Mouse (Mus musculus): ENCODE measurements around the gene Rasa4.
"Not testable (repeated sequence)": the region's sequence is repeated elsewhere in the genome, so short reads cannot be mapped to it uniquely, and the experiment has no call there.

The Rasa4 gene

DNA sequence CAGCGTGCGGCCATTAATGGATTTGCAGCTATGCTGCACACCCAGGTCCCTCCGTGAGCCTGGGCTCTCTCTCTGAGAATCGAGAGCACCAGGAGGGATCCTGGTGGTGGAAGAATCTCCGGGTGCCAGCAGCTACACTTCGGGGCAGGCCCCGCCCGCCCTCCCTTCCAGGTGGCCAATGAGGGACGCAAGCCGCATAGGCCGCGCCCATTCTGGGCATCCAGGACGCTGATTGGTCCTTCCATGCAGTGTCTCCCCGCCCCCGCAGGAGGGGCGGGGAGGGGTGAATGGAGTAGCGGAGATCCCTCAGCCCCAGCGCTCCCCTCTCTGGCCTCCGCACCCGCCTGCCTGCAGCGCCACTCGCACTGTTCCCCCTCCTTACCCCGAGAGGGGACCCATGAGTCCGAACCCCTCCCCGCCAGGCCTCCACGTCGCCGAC is at the start of gene Rasa4:
TSS of gene Rasa4 (plus strand) at position 248 of the 439 bp plus-strand sequence.
- DNase-seq, result peak; percentile 95 to 96

DNA sequence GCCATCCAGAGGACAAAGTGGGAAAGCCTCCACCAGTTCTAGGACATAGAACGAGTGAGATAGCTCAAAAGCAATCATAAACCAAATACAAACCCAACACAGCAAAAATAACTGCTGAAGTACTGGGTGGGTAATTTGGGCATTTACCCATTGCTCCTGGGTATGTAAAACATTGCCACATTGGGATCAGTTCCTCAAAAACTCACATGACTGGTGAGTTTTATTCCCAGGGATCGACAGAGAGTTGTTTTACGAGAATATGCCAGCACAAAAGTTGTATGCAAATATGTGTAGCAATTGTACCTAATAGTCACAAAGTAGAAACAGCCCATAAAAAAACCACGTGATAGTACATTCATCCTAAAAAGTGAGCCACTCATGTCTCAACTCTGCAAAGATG is 48.8 kb upstream of the Rasa4 start:
- DNase-seq, result no peak

DNA sequence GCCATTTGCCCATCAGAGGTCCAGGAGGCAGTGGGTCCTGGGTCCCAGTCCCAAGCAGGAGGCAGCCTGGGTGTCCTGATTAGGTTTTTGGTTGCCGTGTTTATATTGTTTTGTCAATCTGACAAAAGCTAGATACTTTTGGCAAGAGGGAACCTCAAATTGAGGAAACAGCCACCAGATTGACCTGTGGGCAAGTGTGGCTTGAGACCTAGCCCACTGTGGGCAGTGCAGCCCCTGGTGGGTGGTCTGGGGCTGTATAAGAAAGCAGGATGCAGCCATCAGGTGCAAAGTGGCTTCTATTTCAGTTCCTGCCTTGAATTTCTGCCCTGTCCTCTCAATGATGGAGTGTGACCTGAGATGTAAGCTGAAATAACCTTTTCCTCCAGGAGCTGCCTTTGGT is 48.4 kb upstream of the Rasa4 start:
- DNase-seq, result no peak

DNA sequence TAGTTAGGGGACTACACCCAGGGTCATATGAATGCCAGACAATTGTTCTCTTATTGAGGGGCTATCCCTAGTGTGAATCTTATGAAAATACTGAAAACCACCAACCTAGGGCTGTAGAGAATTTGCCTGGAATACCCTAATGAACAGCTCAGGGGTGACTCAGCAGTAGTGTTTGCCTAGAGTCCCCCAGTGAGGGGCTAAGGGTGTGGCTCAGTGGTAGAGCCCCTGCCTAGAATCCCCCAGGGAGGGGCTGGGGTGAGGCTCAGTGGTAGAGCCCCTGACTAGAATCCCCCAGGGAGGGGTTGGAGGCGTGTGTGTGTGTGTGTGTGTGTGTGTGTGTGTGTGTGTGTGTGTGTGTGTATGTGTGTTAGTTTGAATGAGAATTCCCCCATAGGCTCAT is 47.0 kb upstream of the Rasa4 start:
- no peak for DNase-seq

DNA sequence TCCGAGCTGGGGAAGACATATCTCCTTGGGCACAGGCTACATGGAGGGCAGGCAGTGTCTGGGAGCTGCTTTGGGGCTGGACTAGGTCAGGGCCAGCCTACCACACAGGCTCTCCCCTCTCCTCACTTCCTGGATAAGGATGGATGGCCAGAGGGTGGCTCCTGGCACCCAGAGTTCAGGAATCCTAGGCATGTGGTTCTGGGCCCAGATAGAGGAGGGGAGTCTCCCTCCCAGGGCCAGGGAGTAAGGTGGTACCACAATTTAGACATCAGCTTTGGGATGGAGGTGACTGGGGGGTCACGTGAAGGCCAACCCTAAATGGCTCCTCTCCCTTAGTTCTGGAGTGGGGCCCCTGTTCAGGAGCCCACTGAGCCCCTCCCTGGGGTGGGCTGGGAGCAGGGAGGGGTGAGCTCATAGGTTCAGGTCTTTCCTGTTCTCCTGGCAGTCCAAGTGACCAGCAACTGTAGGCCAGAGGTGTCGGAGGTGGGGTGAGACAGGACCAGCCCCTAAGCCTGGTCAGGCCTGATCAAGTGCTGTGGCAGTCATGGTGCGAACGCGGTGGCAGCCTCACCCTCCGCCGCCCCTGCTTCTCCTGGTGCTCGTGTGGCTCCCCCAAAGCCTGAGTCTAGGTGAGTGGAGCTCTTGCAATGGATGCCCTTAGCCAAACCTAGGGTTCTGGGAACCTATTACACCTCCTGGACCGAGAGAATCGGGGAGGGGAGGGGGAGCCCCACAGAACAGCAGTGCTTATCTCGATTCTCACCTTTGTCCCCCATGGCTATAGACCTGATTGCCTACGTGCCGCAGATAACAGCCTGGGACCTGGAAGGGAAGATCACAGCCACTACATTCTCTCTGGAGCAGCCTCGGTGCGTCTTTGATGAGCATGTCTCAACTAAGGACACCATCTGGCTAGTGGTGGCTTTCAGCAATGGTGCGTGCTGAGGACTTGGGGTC is 45.2 kb upstream of the Rasa4 start, which contains the start of gene Upk3b:
TSS of gene Upk3b (plus strand) at position 239 of the 957 bp plus-strand sequence.
- no peak for DNase-seq

DNA sequence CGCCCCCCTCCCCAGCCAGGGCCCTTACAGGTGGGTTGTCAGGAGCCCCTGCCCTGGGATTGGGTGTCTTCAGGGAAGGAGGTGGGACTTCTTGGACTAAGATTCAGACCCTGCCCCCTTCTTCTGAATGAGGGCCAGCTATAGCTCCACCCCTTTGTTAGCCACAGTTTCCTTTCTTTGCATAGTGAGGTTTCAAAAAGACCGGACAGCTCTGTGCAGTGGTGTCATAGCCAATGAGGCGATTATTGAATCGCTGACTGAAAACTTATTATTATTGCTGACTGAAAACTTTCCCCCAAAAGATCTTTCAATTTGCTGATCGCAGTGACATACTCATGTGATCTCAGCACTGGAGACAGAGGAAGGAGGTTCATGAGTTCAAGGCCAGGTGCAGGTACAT is 43.5 kb upstream of the Rasa4 start:
- no peak for DNase-seq

DNA sequence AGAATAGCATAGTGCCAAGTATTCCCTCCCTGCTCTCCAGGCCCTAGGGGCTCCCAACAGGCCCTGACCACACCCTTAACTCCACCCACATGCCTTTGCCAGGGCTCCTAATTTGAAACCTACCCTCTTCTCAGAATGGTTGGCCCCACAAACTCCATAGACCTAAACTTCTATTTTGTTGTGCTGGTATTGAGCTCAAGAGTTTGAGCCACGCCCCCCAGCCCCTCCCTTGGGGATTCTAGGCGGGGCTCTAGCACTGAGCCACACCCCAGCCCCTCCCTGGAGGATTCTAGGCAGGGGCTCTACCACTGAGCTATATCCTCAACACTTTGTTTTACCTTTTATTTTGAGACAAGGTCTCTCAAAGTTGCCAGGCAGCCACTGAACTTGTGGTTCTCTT is 42.5 kb upstream of the Rasa4 start:
- no peak for DNase-seq

DNA sequence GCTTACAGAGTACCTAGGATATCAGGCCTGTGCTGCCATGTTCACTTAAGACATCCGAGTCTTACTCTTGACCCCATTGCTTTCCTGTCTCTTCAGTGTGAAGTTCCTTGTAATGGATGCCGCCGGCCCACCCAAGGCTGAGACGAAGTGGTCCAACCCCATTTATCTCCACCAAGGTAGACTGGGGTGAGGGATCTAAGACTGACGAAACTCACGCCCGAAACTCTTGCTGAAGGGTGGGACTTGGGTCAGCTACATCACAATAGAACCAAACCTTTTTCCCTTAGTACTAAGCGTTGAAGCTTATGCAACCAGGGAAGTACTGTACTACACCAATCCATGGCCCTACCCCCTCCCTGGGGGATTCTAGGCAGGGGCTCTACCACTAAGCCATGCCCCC is 42.0 kb upstream of the Rasa4 start:
- no peak for DNase-seq

DNA sequence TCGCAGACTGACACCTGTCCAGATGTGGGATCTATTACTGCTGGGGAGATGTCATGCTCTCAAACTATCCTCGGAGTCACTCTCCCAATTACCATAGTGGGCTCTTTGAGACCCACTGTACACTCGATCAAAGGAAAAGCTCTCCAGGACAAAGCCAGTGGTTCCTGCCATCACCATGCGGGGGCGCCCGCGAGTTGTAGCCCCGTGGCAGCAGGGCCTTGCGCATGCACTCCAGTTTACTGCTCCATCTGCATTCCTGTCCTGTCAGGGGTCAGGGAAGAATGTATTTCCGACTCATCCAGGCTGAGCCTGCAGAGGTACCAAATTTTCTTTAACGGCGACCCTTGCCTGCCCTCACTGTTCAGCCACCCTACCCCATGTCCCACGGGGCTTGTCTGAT is 38.9 kb upstream of the Rasa4 start:
- peak in 1 of 2 experiments; percentile 44 for DNase-seq

DNA sequence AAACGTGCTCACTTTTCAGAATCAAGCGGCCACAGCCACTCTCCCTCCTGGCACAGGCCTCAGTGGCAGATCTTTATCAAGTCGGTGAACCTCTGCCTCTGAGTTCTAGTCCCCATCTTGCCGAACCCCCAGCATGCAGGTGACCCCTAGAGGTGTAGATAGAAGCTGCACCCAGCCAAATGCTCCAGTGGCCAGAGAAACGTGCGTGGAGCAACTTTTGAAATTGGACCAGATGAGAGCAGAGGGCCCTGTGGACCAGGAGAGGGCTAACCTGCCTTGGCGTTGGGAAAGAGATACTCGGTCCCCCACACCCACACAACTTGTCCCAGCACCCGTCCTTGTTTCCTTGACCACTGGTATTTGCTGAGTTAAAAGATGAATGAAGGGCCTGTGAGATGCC is 38.3 kb upstream of the Rasa4 start:
- peak in 1 of 2 experiments; percentile 43 for DNase-seq

DNA sequence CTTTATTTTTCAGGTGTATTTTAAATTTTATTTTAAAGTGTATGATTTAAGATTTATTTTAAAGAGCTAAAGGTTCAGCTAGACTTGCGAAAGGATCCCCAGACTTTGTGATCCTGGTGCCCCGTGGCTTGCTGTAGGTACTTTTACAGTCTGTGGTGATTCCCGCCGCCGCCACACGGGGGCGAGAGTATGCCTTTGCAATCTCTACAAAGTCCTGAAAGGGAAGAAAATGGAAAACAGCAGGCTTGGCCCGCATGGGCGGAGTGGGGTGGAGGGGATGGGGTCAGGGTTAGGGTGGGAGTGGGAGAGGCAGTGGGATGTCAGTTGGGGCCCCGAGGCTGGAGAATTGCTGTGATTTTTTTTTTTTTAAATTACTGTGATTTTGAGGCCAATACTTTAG is 37.7 kb upstream of the Rasa4 start:
- DNase-seq, result peak; percentile 77 to 87

DNA sequence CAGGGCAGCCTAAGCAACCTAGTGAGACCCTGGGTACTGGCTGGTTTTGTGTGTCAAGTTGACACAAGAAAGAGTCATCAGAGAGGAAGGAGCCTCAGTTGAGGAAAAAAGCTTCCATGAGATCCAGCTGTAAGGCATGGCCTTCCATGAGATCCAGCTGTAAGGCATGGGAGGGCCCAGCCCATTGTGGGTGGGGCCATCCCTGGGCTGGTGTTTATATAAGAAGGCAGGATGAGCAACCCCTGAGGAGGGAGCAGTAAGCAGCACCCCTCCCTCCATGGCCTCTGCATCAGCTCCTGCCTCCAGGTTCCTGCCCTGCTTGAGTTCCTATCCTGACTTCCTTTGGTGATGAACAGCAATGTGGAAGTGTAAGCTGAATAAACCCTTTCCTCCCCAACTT is 35.2 kb upstream of the Rasa4 start:
- not testable (repeated sequence) for DNase-seq

DNA sequence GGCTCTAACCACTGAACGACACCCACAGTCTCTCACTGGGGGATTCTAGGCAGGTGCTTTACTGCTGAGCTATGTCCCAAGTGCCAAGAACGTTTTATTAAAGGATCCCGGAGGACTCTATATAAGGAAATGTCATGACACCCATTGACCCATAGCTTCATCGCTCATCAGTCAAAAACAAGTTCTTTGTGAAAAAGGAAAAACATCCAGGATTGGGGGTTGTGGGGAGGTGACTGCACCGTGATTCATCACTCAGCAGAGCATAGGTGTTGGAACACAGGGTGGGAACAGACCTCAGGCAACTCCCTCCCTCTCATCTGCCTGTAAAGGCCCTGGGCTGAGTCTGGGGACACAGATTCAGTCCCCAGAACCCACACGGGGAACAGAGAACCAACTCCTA is 33.8 kb upstream of the Rasa4 start:
- DNase-seq, result no peak

DNA sequence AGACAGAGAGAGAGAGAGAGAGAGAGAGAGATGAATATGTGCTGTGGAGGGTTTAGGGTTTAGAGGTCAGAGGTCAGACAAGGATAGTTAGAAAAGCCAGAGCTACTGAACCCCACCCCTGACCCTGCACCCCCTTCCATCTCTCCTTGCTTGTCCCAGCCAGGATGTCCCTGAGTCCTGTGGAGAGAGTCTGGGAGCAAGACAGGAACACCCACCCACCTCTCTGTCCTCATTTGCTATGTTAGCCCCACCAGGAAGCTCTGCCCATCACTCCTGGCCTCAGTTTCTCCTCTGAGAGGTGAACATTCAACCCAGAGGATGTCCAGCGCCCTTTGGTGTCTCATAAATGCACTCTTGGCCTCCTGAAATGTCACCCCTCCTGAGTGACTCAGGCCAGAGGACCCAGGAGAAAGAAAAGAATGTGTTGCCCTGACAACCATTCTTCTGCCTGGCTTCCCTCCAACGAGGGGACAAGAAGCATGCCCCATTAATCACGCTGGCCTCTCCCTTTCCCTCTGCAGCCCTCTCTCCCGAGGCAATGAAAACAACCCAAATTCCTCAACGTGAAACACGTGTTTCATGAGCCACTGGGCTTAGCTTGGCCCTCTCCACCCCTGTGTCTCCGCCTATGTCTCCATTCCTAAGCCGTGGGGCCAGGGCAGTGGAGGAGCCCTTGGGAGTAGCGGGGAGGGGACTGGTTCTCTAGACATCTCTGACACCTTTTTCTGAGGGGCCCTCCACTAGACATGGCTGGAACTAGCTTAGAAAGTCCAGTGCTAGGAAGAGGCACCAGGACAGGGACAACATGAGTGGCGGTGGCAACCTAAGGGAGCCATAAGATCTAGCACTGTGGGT is 32.3 kb upstream of the Rasa4 start:
- peak; percentile 67 to 74 for DNase-seq

DNA sequence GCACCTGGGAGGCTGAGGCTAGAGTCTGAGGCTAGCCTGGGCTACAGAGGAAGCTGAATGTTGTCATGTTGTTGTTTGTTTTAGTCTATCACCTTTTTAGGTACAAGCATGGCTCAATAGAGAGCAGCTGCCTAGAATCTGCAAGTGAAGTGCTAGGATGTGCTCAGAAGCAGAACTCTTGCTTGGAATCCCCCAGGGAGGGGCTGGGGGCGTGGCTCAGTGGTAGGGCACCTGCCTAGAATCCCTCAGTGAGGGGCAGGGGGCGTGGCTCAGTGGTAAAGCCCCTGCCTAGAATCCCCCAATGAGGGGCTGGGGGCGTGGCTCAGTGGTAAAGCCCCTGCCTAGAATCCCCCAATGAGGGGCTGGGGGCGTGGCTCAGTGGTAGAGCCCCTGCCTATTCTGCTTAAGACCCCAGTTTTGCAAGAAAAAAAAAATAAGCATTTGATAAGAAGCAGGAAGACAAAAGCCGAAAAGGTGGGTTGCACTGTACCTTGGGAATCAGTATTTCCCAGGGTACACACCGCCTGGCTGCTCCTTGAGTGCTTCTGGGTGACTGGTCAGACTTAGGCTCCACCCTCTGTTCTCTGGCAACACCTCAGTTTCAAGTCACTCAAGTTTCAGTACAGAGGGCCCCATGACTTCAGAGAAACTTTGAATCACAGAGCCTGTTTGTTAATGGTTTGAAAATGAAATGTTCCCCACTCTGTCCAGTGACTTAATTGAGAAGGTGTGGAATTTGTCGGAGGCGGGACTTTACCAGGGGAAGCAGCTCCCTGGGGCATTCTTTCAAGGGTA is 30.7 kb upstream of the Rasa4 start:
- peak; percentile 36 to 52 for DNase-seq

DNA sequence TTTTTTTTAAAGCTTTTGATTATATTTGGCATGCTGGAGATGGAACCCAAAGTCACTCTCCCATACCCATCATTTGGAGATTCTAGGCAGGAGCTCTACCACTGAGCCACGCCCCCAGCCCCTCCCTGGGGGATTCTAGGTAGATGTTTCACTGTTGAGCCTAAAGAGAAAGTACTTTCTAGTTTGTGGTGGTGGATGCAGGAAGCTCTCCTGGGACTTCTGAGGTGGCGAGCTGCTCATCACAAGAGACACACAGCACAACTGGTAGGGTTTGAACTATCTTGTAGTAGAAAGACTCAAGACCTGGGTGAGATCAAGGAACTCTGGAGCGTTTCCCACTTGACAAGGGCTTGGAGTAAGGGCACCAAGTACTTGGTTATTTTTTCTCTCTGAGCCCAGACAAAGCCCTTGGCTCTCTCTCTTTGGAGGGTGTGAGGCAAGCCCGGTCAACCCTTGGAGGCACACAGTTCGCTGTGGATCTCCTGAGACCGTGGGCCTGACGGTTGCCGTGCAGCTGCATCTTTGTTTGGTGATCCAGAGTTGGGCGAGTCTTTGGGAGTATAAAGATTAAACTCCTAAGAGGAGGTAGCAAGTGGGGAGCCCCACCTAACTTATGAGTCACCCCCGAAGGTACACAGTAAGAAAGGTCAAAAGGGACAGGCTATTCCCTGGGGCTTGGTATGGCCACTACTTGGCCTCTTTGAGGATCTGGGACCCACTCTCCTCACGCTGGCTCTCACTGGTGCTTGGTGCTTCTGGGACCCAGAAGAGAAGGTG is 29.2 kb upstream of the Rasa4 start, which contains the start of gene Upk3bl:
TSS of gene Upk3bl (plus strand) at position 192 of the 777 bp plus-strand sequence.
- no peak for DNase-seq

DNA sequence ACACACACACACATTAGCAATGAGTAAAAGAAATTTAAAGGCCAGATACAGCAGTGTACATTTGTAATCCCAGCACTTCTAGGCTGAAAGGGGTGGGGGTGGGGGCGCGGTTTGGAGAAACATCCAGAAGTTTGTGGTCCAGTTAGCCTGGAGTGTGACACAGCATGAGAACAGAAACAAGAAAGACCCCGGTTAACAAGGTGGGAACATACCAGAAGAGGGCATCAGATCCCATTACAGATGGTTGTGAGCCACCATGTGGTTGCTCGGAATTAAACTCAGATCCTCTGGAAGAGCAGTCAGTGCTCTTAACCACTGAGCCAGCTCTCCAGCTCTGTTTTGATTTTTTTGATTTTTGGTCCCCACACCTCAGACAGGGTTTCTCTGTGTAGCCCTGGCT is 27.7 kb upstream of the Rasa4 start:
- DNase-seq, result no peak

DNA sequence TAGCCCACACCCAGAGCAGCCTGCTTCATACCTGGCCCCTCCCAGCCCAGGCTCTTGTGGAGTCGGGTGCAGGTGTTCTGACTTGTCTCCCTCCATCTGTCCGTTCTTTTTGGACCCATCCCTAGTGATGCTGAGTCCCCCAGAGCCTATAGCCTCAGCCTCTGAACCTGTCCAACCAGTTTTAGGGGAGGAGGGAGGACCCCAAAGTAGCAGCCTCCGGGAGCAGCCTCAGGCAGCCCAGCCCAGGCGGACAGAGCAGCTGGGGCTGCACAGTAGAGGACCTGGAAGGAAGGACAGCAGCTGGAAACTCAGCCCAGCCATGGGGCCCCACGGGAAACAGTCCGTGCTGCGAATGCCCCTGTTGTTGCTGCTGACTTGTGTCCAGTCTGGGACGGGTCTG is 26.6 kb upstream of the Rasa4 start:
- no peak for DNase-seq

DNA sequence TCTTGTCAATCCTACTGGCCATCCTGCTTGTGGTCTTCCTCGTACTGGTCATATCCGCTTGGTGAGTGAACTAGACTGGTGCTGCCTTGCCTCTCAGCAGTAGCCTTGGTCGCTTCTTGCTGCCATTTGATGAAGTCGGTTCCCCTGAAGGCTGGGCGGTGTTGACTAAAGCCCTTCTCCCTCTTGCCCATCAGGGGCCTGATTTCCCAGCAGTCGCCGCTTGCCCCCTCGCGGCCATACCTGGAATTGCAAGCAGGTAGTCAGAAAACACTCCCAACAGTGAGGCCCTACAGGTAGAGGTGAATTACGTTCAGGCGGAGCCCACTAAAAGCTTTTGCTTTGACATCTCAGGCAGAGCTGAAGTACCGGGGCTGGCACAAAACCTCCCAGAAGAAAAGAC is 22.1 kb upstream of the Rasa4 start:
- DNase-seq, result peak; percentile 78 to 87

DNA sequence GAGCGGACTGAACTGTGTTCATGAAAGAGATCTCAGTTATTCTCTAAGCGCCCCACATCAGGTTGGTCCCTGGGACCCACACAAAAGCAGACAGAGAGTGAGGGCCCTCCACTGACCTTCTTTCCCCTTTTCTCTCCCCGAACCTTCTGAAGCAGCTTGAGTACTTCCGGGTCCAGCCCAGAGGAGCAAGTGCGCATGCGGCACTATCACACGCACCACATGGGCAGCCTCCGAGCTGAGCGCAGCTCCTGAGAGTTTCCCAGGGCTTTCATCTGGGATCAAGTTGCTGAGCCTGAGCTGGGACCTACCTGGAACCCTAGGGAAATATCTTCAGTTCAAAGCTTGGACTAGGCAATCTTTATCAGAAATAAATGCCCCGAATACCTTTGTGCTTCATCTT is 19.8 kb upstream of the Rasa4 start:
- no peak for DNase-seq

DNA sequence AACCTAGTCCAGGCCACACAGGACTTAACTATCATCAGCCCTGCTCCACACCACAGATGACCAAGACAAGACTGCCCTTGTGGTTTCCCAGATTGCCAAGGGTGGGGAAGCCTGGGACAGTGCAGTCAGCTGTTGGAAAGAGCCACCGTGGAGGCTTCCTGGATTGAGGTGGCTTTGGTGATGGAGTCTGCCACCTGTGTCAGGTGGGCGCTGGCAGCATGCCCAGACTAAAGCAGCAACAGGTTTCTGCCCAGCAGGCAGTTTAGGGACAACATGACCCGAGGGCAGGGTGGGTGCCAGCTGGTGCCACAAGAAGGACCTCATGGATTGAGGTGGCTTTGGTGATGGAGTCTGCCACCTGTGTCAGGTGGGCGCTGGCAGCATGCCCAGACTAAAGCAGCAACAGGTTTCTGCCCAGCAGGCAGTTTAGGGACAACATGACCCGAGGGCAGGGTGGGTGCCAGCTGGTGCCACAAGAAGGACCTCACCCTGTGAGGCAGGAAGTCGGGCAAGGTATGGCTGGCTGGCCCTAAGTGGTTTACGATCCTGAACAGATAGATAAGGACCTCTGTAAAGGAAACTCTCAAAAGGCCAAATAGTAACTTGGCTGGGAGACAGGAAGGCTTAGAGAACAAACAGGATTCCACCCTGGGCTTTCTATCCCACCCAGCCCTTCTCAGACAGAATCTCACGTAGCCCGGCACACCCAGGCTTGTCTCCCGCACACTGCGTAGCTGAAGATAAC is 17.1 kb upstream of the Rasa4 start:
- DNase-seq, result peak in 1 of 2 experiments; percentile 47
